Mouse (Mus musculus): ENCODE results near the gene Macc1. TPM values are rescaled to one million over a fixed set of nuclear protein-coding genes. Genes with fewer than 3 reads are reported as not detected.

The Macc1 gene
- polyA plus RNA-seq (2015; fragmentation: Nextera tagmentation; extraction: Ambion mirVana) = 0.02 TPM in 1 of 2 replicates, not detected in the other

GRCm38 (mm10) chr12:119313970-119314369, at the start of gene Macc1:
TSS of gene Macc1 (plus strand) at chr12:119314270.
- no peak for ATAC-seq (ENCODE audit: insufficient read depth)
- H3K27ac ChIP-seq (replicated peaks) = no peak within 1 kb of the TSS
- no peak within 1 kb of the TSS for H3K9ac ChIP-seq
- no peaks in the 10 kb centered on the region for H3K4me1 ChIP-seq (replicated peaks)
- no peaks in the 10 kb centered on the region for H3K36me3 ChIP-seq (replicated peaks)
- H3K27me3 ChIP-seq = no peaks in the 10 kb centered on the region
- no peak within 1 kb of the TSS for H3K4me3 ChIP-seq (replicated peaks)
- H3K4me2 ChIP-seq = no peak within 1 kb of the TSS
- no peaks in the 10 kb centered on the region for H3K9me3 ChIP-seq (replicated peaks)

- Histone ChIP-seq H3K36me3 (replicated peaks) (no peaks in the 10 kb centered on the region), H3K4me2 (no peak overlapping the region), H3K4me3 (replicated peaks) (no peak overlapping the region), H3K27me3 (no peaks in the 10 kb centered on the region), H3K4me1 (replicated peaks) (no peaks in the 10 kb centered on the region), H3K9me3 (replicated peaks) (no peaks in the 10 kb centered on the region), H3K9ac (no peak overlapping the region), H3K27ac (replicated peaks) (no peak overlapping the region)
- ATAC-seq (ENCODE audit: insufficient read depth) = no peak
- 61% methylated on average over 3 of the region's 3 CpGs for WGBS (ENCODE audit: insufficient replicate concordance)
Observed at GRCm38 (mm10) chr12:119264506-119264905, 49.6 kb upstream of the Macc1 start.

GRCm38 (mm10) chr12:119268723-119269122, 45.3 kb upstream of the Macc1 start:
- whole genome bisulfite sequencing (ENCODE audit: insufficient replicate concordance) = 24% methylated on average over 1 of the region's 1 CpGs
- ATAC-seq (ENCODE audit: insufficient read depth) = no peak
- H3K27me3 ChIP-seq = no peaks in the 10 kb centered on the region
- no peak overlapping the region for H3K4me3 ChIP-seq (replicated peaks)
- H3K4me2 ChIP-seq = no peak overlapping the region
- H3K27ac ChIP-seq (replicated peaks) = no peak overlapping the region
- H3K9ac ChIP-seq = no peak overlapping the region
- H3K4me1 ChIP-seq (replicated peaks) = no peaks in the 10 kb centered on the region
- H3K36me3 ChIP-seq (replicated peaks) = no peaks in the 10 kb centered on the region
- no peaks in the 10 kb centered on the region for H3K9me3 ChIP-seq (replicated peaks)

GRCm38 (mm10) chr12:119270036-119270435, 44.0 kb upstream of the Macc1 start:
- H3K27me3 ChIP-seq = no peaks in the 10 kb centered on the region
- no peaks in the 10 kb centered on the region for H3K36me3 ChIP-seq (replicated peaks)
- no peak for ATAC-seq (ENCODE audit: insufficient read depth)
- no peaks in the 10 kb centered on the region for H3K9me3 ChIP-seq (replicated peaks)
- WGBS (ENCODE audit: insufficient replicate concordance) = 34% methylated on average over 2 of the region's 2 CpGs
- no peak overlapping the region for H3K4me3 ChIP-seq (replicated peaks)
- H3K4me2 ChIP-seq = no peak overlapping the region
- no peaks in the 10 kb centered on the region for H3K4me1 ChIP-seq (replicated peaks)
- no peak overlapping the region for H3K9ac ChIP-seq
- H3K27ac ChIP-seq (replicated peaks) = no peak overlapping the region

GRCm38 (mm10) chr12:119271964-119272363, 42.1 kb upstream of the Macc1 start:
- H3K9ac ChIP-seq = no peak overlapping the region
- WGBS (ENCODE audit: insufficient replicate concordance) = 41% methylated on average over 1 of the region's 1 CpGs
- no peak for ATAC-seq (ENCODE audit: insufficient read depth)
- no peaks in the 10 kb centered on the region for H3K9me3 ChIP-seq (replicated peaks)
- H3K4me2 ChIP-seq = no peak overlapping the region
- H3K4me3 ChIP-seq (replicated peaks) = no peak overlapping the region
- no peak overlapping the region for H3K27ac ChIP-seq (replicated peaks)
- H3K4me1 ChIP-seq (replicated peaks) = no peaks in the 10 kb centered on the region
- H3K27me3 ChIP-seq = no peaks in the 10 kb centered on the region
- no peaks in the 10 kb centered on the region for H3K36me3 ChIP-seq (replicated peaks)

- Histone ChIP-seq H3K4me3 (replicated peaks) (no peak overlapping the region), H3K4me1 (replicated peaks) (no peaks in the 10 kb centered on the region), H3K9ac (no peak overlapping the region), H3K9me3 (replicated peaks) (no peaks in the 10 kb centered on the region), H3K27ac (replicated peaks) (no peak overlapping the region), H3K4me2 (no peak overlapping the region), H3K36me3 (replicated peaks) (no peaks in the 10 kb centered on the region), H3K27me3 (no peaks in the 10 kb centered on the region)
- WGBS (ENCODE audit: insufficient replicate concordance) = 4% methylated on average over 1 of the region's 1 CpGs
- no peak for ATAC-seq (ENCODE audit: insufficient read depth)
Observed at GRCm38 (mm10) chr12:119273605-119274004, 40.5 kb upstream of the Macc1 start.

GRCm38 (mm10) chr12:119276282-119276681, 37.8 kb upstream of the Macc1 start:
- 64% methylated on average over 1 of the region's 1 CpGs for WGBS (ENCODE audit: insufficient replicate concordance)
- no peaks in the 10 kb centered on the region for H3K36me3 ChIP-seq (replicated peaks)
- no peak overlapping the region for H3K27ac ChIP-seq (replicated peaks)
- H3K9me3 ChIP-seq (replicated peaks) = no peaks in the 10 kb centered on the region
- no peaks in the 10 kb centered on the region for H3K27me3 ChIP-seq
- no peak for ATAC-seq (ENCODE audit: insufficient read depth)
- H3K9ac ChIP-seq = no peak overlapping the region
- no peak overlapping the region for H3K4me2 ChIP-seq
- H3K4me1 ChIP-seq (replicated peaks) = no peaks in the 10 kb centered on the region
- no peak overlapping the region for H3K4me3 ChIP-seq (replicated peaks)

GRCm38 (mm10) chr12:119291618-119292017, 22.5 kb upstream of the Macc1 start:
- Histone ChIP-seq H3K36me3 (replicated peaks) (no peaks in the 10 kb centered on the region), H3K4me2 (no peak overlapping the region), H3K4me3 (replicated peaks) (no peak overlapping the region), H3K9me3 (replicated peaks) (no peaks in the 10 kb centered on the region), H3K4me1 (replicated peaks) (no peaks in the 10 kb centered on the region), H3K9ac (no peak overlapping the region), H3K27ac (replicated peaks) (no peak overlapping the region), H3K27me3 (no peaks in the 10 kb centered on the region)
- ATAC-seq (ENCODE audit: insufficient read depth) = no peak
- 80% methylated on average over 6 of the region's 6 CpGs for WGBS (ENCODE audit: insufficient replicate concordance)

GRCm38 (mm10) chr12:119303618-119304017, 10.5 kb upstream of the Macc1 start:
- Histone ChIP-seq H3K4me1 (replicated peaks) (no peaks in the 10 kb centered on the region), H3K4me3 (replicated peaks) (no peak overlapping the region), H3K27me3 (no peaks in the 10 kb centered on the region), H3K27ac (replicated peaks) (no peak overlapping the region), H3K9me3 (replicated peaks) (no peaks in the 10 kb centered on the region), H3K36me3 (replicated peaks) (no peaks in the 10 kb centered on the region), H3K4me2 (no peak overlapping the region), H3K9ac (no peak overlapping the region)
- ATAC-seq (ENCODE audit: insufficient read depth) = no peak

GRCm38 (mm10) chr12:119313014-119313763, 881 bp upstream of the Macc1 start:
- H3K36me3 ChIP-seq (replicated peaks) = no peaks in the 10 kb centered on the region
- no peak overlapping the region for H3K4me2 ChIP-seq
- 35% methylated on average over 3 of the region's 3 CpGs for WGBS (ENCODE audit: insufficient replicate concordance)
- H3K27me3 ChIP-seq = no peaks in the 10 kb centered on the region
- no peak for ATAC-seq (ENCODE audit: insufficient read depth)
- H3K4me1 ChIP-seq (replicated peaks) = no peaks in the 10 kb centered on the region
- no peaks in the 10 kb centered on the region for H3K9me3 ChIP-seq (replicated peaks)
- H3K4me3 ChIP-seq (replicated peaks) = no peak overlapping the region
- no peak overlapping the region for H3K27ac ChIP-seq (replicated peaks)
- no peak overlapping the region for H3K9ac ChIP-seq

GRCm38 (mm10) chr12:119318799-119319198, 4.7 kb downstream of the Macc1 start:
- Histone ChIP-seq H3K9me3 (replicated peaks) (no peaks in the 10 kb centered on the region), H3K36me3 (replicated peaks) (no peaks in the 10 kb centered on the region), H3K9ac (no peak overlapping the region), H3K4me3 (replicated peaks) (no peak overlapping the region), H3K4me2 (no peak overlapping the region), H3K27me3 (no peaks in the 10 kb centered on the region), H3K27ac (replicated peaks) (no peak overlapping the region), H3K4me1 (replicated peaks) (no peaks in the 10 kb centered on the region)
- 52% methylated on average over 1 of the region's 1 CpGs for WGBS (ENCODE audit: insufficient replicate concordance)
- no peak for ATAC-seq (ENCODE audit: insufficient read depth)

- ATAC-seq (ENCODE audit: insufficient read depth) = no peak
- Histone ChIP-seq H3K4me2 (no peak overlapping the region), H3K9ac (no peak overlapping the region), H3K9me3 (replicated peaks) (no peaks in the 10 kb centered on the region), H3K36me3 (replicated peaks) (no peaks in the 10 kb centered on the region), H3K27me3 (no peaks in the 10 kb centered on the region), H3K27ac (replicated peaks) (no peak overlapping the region), H3K4me3 (replicated peaks) (no peak overlapping the region), H3K4me1 (replicated peaks) (no peaks in the 10 kb centered on the region)
Observed at GRCm38 (mm10) chr12:119325400-119325799, 11.3 kb downstream of the Macc1 start.
